Mouse (Mus musculus) embryonic facial prominence, embryonic 10.5 days (tissue): ENCODE measurements at regions not wholly inside any gene's neighbourhood (a gene's known extent, or its start where the extent isn't known, plus 50 kb on each side); places are given as distances from the start of the nearest gene placed in this dataset.

Experiments used
- DNase-seq: peaks from one replicate; pipeline ENCODE4 v3.0.0-alpha.2; 2017; ENCODE audit warnings: low spot score
- H3K27ac ChIP-seq: fragments of 300-500 bp; sonication (generic); replicated peaks from 2 replicates; pipeline ENCODE4 v1.5.1; 2016; ENCODE audit warnings: mild to moderate bottlenecking
- H3K27me3 ChIP-seq: fragments of 300-500 bp; sonication (generic); replicated peaks from 2 replicates; pipeline ENCODE4 v1.6.1; 2016; ENCODE audit warnings: low read depth, mild to moderate bottlenecking; ENCODE audit not compliant: poor library complexity, severe bottlenecking
- H3K36me3 ChIP-seq: fragments of 300-500 bp; sonication (generic); replicated peaks from 2 replicates; pipeline ENCODE4 v1.6.1; 2016; ENCODE audit warnings: mild to moderate bottlenecking, moderate library complexity
- H3K4me1 ChIP-seq: fragments of 300-500 bp; sonication (generic); 2 replicates; pipeline ENCODE4 v1.6.1; 2016
- H3K4me3 ChIP-seq: fragments of 300-500 bp; sonication (generic); 2 replicates; pipeline ENCODE4 v1.5.1; 2016; ENCODE audit warnings: mild to moderate bottlenecking, moderate library complexity
- H3K9me3 ChIP-seq: fragments of 300-500 bp; sonication (generic); 2 replicates; pipeline ENCODE4 v1.6.1; 2016; ENCODE audit warnings: mild to moderate bottlenecking
- WGBS: fragments of 180-500 bp; shearing (Covaris S2); methylation state at CpG from one replicate; pipeline ENCODE4 v1.1.7; 2016; 5-methylcytosine and 5-hydroxymethylcytosine counted together

GRCm38 (mm10) chr16:75487915-75488314, 97.9 kb downstream of the Lipi start:
- no peak for DNase-seq
- WGBS, result 83% methylated on average over 4 of the region's 4 CpGs
- no peaks in the 10 kb centered on the region for H3K4me1 ChIP-seq

GRCm38 (mm10) chr16:75483878-75484277, 102.0 kb downstream of the Lipi start:
- Histone ChIP-seq H3K27ac (no peak overlapping the region), H3K9me3 (no peaks in the 10 kb centered on the region), H3K27me3 (no peaks in the 10 kb centered on the region), H3K36me3 (no peaks in the 10 kb centered on the region), H3K4me3 (no peak overlapping the region), H3K4me1 (no peaks in the 10 kb centered on the region)
- 89% methylated on average over 5 of the region's 5 CpGs for WGBS
- DNase-seq, result no peak

More at GRCm38 (mm10) chr16:75487915-75488314, 97.9 kb downstream of the Lipi start:
- H3K4me3 ChIP-seq, result no peak overlapping the region
- no peaks in the 10 kb centered on the region for H3K9me3 ChIP-seq
- no peak overlapping the region for H3K27ac ChIP-seq
- no peaks in the 10 kb centered on the region for H3K36me3 ChIP-seq
- H3K27me3 ChIP-seq, result no peaks in the 10 kb centered on the region

DNA sequence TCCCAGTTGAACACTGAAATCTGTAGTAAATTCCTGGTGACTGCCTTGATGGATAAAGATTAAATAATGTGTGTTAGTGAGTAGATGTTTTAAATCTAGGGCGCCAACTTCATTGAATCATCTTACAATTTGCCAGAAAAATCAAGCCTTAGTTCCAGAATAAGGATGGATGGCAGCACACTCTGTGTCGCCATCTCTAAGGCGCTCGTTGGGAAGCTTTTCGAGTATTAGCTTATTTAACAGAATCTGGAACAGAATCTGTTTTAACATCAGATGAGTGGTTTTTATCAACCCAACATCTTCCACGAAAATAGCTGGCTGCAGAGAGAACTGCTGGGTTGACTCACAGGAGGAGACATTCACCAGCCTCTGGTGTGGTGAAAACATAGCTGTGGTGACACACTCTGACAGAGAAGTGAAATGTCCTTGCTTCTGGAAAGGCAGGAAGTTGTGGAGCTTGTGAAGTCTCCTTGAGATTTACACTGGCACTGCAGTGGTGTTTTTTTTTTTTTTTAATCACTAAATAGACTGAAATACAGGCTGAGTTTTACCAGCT, 120.4 kb downstream of the Lipi start:
- no peaks in the 10 kb centered on the region for H3K36me3 ChIP-seq
- no peaks in the 10 kb centered on the region for H3K9me3 ChIP-seq
- no peak for DNase-seq
- WGBS, result 86% methylated on average over 6 of the region's 6 CpGs
- no peaks in the 10 kb centered on the region for H3K4me1 ChIP-seq
- no peak overlapping the region for H3K4me3 ChIP-seq
- H3K27ac ChIP-seq, result no peak overlapping the region
- H3K27me3 ChIP-seq, result no peaks in the 10 kb centered on the region

GRCm38 (mm10) chr16:75462136-75462535, 123.7 kb downstream of the Lipi start:
- Histone ChIP-seq H3K4me1 (no peaks in the 10 kb centered on the region), H3K4me3 (no peak overlapping the region), H3K36me3 (no peaks in the 10 kb centered on the region), H3K27ac (no peak overlapping the region), H3K27me3 (no peaks in the 10 kb centered on the region), H3K9me3 (no peaks in the 10 kb centered on the region)
- no peak for DNase-seq
- WGBS, result 86% methylated on average over 3 of the region's 3 CpGs

DNA sequence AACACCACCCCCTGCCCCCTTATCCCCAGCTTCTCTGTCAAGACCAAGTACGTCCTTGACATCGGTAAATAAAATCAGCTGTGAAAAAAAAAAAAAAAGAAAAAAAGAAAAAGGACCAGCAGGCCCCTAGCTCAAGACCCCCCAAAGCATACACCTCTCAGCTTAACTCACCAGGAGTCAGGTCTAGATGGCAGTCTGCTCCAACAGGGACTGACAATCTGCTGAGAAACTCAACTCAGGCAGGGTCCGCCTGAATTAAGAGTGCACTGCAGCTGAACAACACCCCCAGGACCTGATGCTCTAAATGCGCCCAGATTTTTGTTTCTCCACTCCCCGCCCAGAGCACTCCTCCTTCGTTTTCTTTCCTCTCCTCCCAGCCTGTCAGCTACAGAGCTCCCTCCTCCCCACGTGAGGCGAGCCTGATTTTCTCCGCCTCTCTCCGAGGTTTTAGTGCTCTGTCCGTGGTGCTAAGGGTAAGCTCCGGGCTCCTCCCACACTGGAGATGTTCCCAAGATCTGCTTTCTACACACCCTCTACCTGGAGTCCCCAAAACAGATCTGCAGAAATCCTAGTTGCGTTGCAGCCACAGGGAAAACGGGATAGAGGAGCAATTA, 138.9 kb downstream of the Lipi start:
- Histone ChIP-seq H3K27me3 (no peaks in the 10 kb centered on the region), H3K9me3 (no peaks in the 10 kb centered on the region), H3K36me3 (no peaks in the 10 kb centered on the region), H3K4me1 (peaks cover 8% of the 10 kb centered on the region), H3K4me3 (peak overlapping the region; percentile 35), H3K27ac (no peak overlapping the region)
- WGBS, result 4% methylated on average over 14 of the region's 14 CpGs
- DNase-seq, result peak; percentile 55

DNA sequence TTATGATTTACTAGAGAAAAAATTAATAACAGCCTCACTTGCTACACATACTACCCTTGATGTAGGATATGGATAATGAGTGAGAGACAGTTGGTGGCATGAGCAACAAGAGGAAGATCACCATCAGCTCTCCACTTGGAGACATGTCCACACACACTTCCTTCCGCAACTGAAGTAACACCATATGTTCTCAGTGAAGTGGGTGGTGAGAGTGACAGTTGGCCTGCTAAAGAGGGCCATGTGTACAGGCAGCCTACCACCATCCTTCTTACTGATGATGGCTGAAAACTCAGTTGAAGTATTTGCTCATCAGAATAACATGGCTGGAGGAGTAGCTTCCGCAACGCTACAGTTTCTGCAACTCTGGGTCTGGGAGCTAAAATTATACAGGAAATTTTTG, 146.6 kb downstream of the Lipi start:
- H3K9me3 ChIP-seq, result no peaks in the 10 kb centered on the region
- no peaks in the 10 kb centered on the region for H3K27me3 ChIP-seq
- no peak for DNase-seq
- no peaks in the 10 kb centered on the region for H3K36me3 ChIP-seq
- no peak overlapping the region for H3K27ac ChIP-seq
- WGBS, result 92% methylated on average over 3 of the region's 3 CpGs
- H3K4me1 ChIP-seq, result no peaks in the 10 kb centered on the region
- H3K4me3 ChIP-seq, result no peak overlapping the region

GRCm38 (mm10) chr16:75433227-75433626, 152.6 kb downstream of the Lipi start:
- Histone ChIP-seq H3K36me3 (no peaks in the 10 kb centered on the region), H3K9me3 (no peaks in the 10 kb centered on the region), H3K27ac (no peak overlapping the region), H3K27me3 (no peaks in the 10 kb centered on the region), H3K4me1 (no peaks in the 10 kb centered on the region), H3K4me3 (no peak overlapping the region)
- WGBS, result 80% methylated on average over 6 of the region's 6 CpGs
- no peak for DNase-seq

GRCm38 (mm10) chr16:75384526-75385222, 201.2 kb downstream of the Lipi start:
- no peaks in the 10 kb centered on the region for H3K4me1 ChIP-seq
- WGBS, result 86% methylated on average over 6 of the region's 6 CpGs
- H3K27ac ChIP-seq, result no peak overlapping the region
- no peaks in the 10 kb centered on the region for H3K27me3 ChIP-seq
- no peaks in the 10 kb centered on the region for H3K36me3 ChIP-seq
- no peaks in the 10 kb centered on the region for H3K9me3 ChIP-seq
- no peak for DNase-seq
- H3K4me3 ChIP-seq, result no peak overlapping the region

DNA sequence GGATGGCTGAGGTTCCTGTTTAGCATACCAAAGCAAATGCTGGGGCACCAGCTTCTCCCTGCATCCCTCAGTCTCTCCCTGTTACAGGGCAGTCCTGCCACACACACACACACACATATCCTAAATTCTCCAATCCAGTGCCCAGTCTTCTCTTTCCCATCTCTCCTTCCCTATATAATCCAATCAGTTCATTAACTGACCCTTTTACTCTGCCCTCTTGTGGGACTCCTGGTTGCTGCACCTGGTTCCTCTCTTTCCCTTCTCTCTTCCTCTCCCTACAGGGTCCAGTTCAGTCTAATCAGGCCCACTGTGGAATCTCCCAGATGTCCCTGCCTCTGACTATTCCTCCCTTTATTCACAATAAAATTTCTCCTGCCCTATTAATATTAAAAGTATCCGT, 204.7 kb downstream of the Lipi start:
- H3K36me3 ChIP-seq, result no peaks in the 10 kb centered on the region
- H3K27ac ChIP-seq, result no peak overlapping the region
- H3K4me1 ChIP-seq, result no peaks in the 10 kb centered on the region
- 30% methylated on average over 1 of the region's 1 CpGs for WGBS
- H3K27me3 ChIP-seq, result no peaks in the 10 kb centered on the region
- no peak for DNase-seq
- H3K4me3 ChIP-seq, result no peak overlapping the region
- no peaks in the 10 kb centered on the region for H3K9me3 ChIP-seq

- Histone ChIP-seq H3K4me3 (no peak overlapping the region), H3K27ac (no peak overlapping the region), H3K9me3 (no peaks in the 10 kb centered on the region), H3K36me3 (no peaks in the 10 kb centered on the region), H3K4me1 (no peaks in the 10 kb centered on the region), H3K27me3 (no peaks in the 10 kb centered on the region)
- DNase-seq, result no peak
- 79% methylated on average over 5 of the region's 5 CpGs for WGBS
Observed at GRCm38 (mm10) chr16:75369700-75370099, 216.2 kb downstream of the Lipi start.

DNA sequence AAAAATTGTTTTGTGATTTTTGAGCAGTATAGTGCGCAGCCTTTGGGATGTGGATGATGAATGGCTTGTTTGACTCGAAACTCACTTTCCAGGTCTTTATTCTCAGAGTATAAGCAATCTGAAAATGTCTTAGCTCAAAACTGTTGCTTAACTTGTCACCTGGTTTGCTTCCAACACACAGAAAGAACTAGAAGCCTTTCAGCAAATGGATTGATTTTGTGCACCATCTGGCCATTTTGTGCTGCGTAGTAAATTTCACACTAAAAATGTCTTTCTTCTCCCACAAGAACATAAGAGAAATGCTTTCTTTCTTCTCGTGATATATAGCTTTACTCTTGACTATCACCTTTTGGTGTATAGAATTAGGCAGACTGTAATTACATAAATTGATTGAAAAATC, 219.1 kb downstream of the Lipi start:
- 92% methylated on average over 4 of the region's 4 CpGs for WGBS
- Histone ChIP-seq H3K4me3 (no peak overlapping the region), H3K9me3 (no peaks in the 10 kb centered on the region), H3K4me1 (no peaks in the 10 kb centered on the region), H3K27ac (no peak overlapping the region), H3K27me3 (no peaks in the 10 kb centered on the region), H3K36me3 (no peaks in the 10 kb centered on the region)
- no peak for DNase-seq

DNA sequence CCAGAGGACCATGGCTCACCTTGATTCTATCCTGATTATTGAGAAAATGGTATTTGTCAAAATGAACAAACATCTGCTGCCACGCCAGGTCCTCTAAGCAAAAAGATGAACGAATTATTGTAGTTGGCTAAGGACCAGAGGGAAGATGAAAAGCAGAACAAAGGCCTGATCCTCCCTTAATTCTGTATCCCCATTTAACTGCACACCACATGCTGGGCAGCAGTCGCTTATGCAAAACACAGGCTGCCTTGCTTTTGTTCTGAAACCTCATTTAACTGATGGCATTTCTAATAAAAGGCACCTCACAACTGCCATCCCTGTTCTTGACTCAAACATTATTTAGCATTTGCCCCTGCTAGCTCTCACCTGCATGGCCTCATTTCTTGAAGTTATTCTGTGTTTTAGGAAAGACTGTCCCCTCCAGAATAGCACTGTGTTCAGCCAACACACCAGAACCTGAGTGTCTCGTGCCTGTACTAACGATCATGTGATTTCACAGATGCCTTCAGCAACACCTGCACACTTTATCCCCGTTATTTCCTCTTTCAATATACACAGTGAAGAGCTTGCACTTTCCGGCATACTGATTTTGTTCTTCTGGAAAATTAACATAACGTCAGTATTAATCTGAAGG, 220.4 kb downstream of the Lipi start:
- WGBS, result 60% methylated on average over 8 of the region's 8 CpGs
- no peak for DNase-seq
- no peaks in the 10 kb centered on the region for H3K9me3 ChIP-seq
- H3K27me3 ChIP-seq, result no peaks in the 10 kb centered on the region
- no peaks in the 10 kb centered on the region for H3K4me1 ChIP-seq
- H3K27ac ChIP-seq, result no peak overlapping the region
- H3K4me3 ChIP-seq, result no peak overlapping the region
- H3K36me3 ChIP-seq, result no peaks in the 10 kb centered on the region

DNA sequence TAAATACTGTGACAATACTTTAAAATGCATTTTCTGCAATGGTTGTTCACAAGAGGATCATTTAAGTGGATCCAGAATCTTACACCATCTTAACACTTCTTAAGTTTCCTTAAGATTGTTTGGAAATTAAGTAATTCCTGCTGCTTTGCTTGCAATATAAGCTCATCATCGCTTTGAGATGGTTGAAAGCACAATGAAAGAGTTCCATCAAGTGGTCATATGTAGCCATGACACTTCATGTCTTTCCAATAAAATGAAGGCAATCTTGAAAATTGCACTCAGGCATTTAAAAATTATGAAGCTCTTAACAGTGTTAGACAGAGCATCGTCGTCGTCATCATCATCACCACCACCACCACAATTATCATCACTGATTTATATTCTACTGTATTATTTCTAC, 223.8 kb downstream of the Lipi start:
- no peak for DNase-seq

More for the DNA sequence above, 223.8 kb downstream of the Lipi start:
- no peaks in the 10 kb centered on the region for H3K9me3 ChIP-seq
- WGBS, result 79% methylated on average over 4 of the region's 4 CpGs
- H3K27ac ChIP-seq, result no peak overlapping the region
- H3K36me3 ChIP-seq, result no peaks in the 10 kb centered on the region
- H3K4me3 ChIP-seq, result no peak overlapping the region
- H3K4me1 ChIP-seq, result no peaks in the 10 kb centered on the region
- no peaks in the 10 kb centered on the region for H3K27me3 ChIP-seq
